Comparison of ENCODE assay signal across 8 mouse cellular contexts in genomic region chr5:24540387-24541143, GRCm38 (mm10). TPM values are rescaled to one million over a fixed set of nuclear protein-coding genes. Genes with fewer than 3 reads are reported as not detected.
DNase-seq lines count a peak whose midpoint lies in the region; ATAC-seq and TF ChIP-seq lines count a peak whose summit lies in the region.

Gene Asb10, minus strand, starts transcription at chr5:24540978.

- H3K27ac ChIP-seq in left cerebral cortex, adult 2 months = no peak within 1 kb of the TSS
- peak within 1 kb of the TSS; percentile 31; the same call in 1 of the 2 replicates for H3K27ac ChIP-seq in embryonic facial prominence, embryonic 10.5 days (replicated peaks)
- peak within 1 kb of the TSS; percentile 84 for H3K27ac ChIP-seq in heart, embryonic 16.5 days (ENCODE audit: low read length)

- H3K4me1 ChIP-seq in embryonic facial prominence, embryonic 10.5 days = peaks cover 24% of the 10 kb centered on the region
- peaks cover 24% of the 10 kb centered on the region for H3K4me1 ChIP-seq in heart, embryonic 16.5 days (ENCODE audit: control insufficient read depth, insufficient read depth, low read length)

- TF ChIP-seq CTCF in left cerebral cortex, adult 2 months (IDR thresholded peaks at IDR 0.05) = no peak

- no peak within 1 kb of the TSS for H3K4me3 ChIP-seq in left cerebral cortex, adult 2 months
- peak within 1 kb of the TSS; percentile 16 for H3K4me3 ChIP-seq in embryonic facial prominence, embryonic 10.5 days
- H3K4me3 ChIP-seq in heart, embryonic 16.5 days (ENCODE audit: low read length) = peak within 1 kb of the TSS; percentile 45

- peak; percentile 82 for ATAC-seq in heart, embryonic 16.5 days (replicated peaks; ENCODE audit: extremely low read depth, insufficient read depth, low FRiP score)

- H3K27me3 ChIP-seq in embryonic facial prominence, embryonic 10.5 days (replicated peaks; ENCODE audit: low read depth, poor library complexity, severe bottlenecking) = peaks cover 18% of the 10 kb centered on the region; the same call in 1 of the 2 replicates
- no peaks in the 10 kb centered on the region for H3K27me3 ChIP-seq in heart, embryonic 16.5 days (ENCODE audit: control insufficient read depth, insufficient read depth, low read length)

- peak within 1 kb of the TSS; percentile 63 for H3K9ac ChIP-seq in heart, embryonic 16.5 days (ENCODE audit: low read length)

- DNase-seq in left cerebral cortex, adult 2 months (ENCODE audit: extremely low spot score in 1 of 2, low spot score in 2 of 2) = peak; percentile 28 to 35
- DNase-seq in left cerebral cortex, adult 8-10 months (ENCODE audit: low spot score in 2 of 2) = no peak
- DNase-seq in embryonic facial prominence, embryonic 10.5 days (ENCODE audit: low spot score) = no peak
- DNase-seq in layer of hippocampus, adult 9-11 months = peak; percentile 69
- DNase-seq in lung, postnatal 25 days (ENCODE audit: low spot score) = peak; percentile 26
- DNase-seq in thymus, postnatal 10 days (ENCODE audit: low spot score in 2 of 2) = no peak
- DNase-seq in cerebellum, adult 8-10 months = no peak

- H3K9me3 ChIP-seq in embryonic facial prominence, embryonic 10.5 days = no peaks in the 10 kb centered on the region
- no peaks in the 10 kb centered on the region for H3K9me3 ChIP-seq in heart, embryonic 16.5 days (replicated peaks; ENCODE audit: control insufficient read depth, low read length)

- intact Hi-C loops in left cerebral cortex, adult 2 months (cut with DNase I) = no loop called here

- 40% methylated on average over 14 of the region's 14 CpGs for WGBS in embryonic facial prominence, embryonic 10.5 days
- WGBS in heart, embryonic 16.5 days = 7% methylated on average over 14 of the region's 14 CpGs

- peak within 1 kb of the TSS; percentile 63 for H3K4me2 ChIP-seq in heart, embryonic 16.5 days (ENCODE audit: low read depth, low read length)

- no peaks in the 10 kb centered on the region for H3K36me3 ChIP-seq in embryonic facial prominence, embryonic 10.5 days (replicated peaks)
- H3K36me3 ChIP-seq in heart, embryonic 16.5 days (ENCODE audit: control insufficient read depth, insufficient read depth) = no peaks in the 10 kb centered on the region

RNA-seq across cellular contexts. Expression of gene Asb10, which starts in this region (rescaled TPM):
- not detected for total RNA-seq in left cerebral cortex, adult 2 months (2021)
- 1 to 10 TPM in 2 of 4 experiments, under 1 TPM in 2; 0.65 to 4.1 (median 2.1) TPM for total RNA-seq in left cerebral cortex, adult 8-10 months (2022)
- 0.29 TPM in 1 of 2 replicates, not detected in the other for polyA plus RNA-seq in embryonic facial prominence, embryonic 10.5 days (2016; fragmentation: Nextera tagmentation; extraction: Ambion mirVana)
- polyA plus RNA-seq in heart, embryonic 16.5 days (2015; fragmentation: Nextera tagmentation; extraction: Ambion mirVana) = 10.1 and 10.2 TPM in 2 replicates

Comparison
In these comparisons a context has a peak if more than half of its experiments do, and no peak if none do; other contexts are left out.
1. Peak in DNase-seq in left cerebral cortex, adult 2 months; RNA of the gene not detected or under 1 TPM.
2. DNase-seq: peak in layer of hippocampus, adult 9-11 months (single experiment) and lung, postnatal 25 days (single experiment); none in left cerebral cortex, adult 8-10 months (0 of 2), embryonic facial prominence, embryonic 10.5 days (single experiment), thymus, postnatal 10 days (0 of 2) and cerebellum, adult 8-10 months (single experiment).